Mouse (Mus musculus) ES-Bruce4 (cell line): ENCODE data around the gene Tspan6.

ENCODE experiments used
- CTCF ChIP-seq: IDR thresholded peaks from one replicate; pipeline ENCODE4 v1.8.1; 2011; ENCODE audit warnings: low read depth, low read length
- EP300 ChIP-seq: IDR thresholded peaks from 2 replicates; pipeline ENCODE4 v1.6.1; 2011; ENCODE audit warnings: low read depth, low read length; ENCODE audit not compliant: insufficient read depth
- POLR2A ChIP-seq: IDR thresholded peaks from one replicate; pipeline ENCODE4 v1.8.1; 2011; ENCODE audit warnings: low read length; ENCODE audit not compliant: insufficient read depth

- TF ChIP-seq CTCF (no peak), POLR2A (no peak), EP300 (no peak)
These were observed 44.6 kb downstream of the Tspan6 start for GRCm38 (mm10) chrX:133853637-133854036.
